Mouse (Mus musculus) heart, postnatal 36 days (tissue): ENCODE data around the gene Ina. TPM values are rescaled to one million over a fixed set of nuclear protein-coding genes. Genes with fewer than 3 reads are reported as not detected.

Experiments
- DNase-seq, 2 experiments: peaks; one replicate each; pipeline ENCODE4 v3.0.0; 2021 to 2022
- intact Hi-C: fragments of 180-260 bp; cut with DNase I; formaldehyde crosslinking; loops from one replicate; pipeline ENCODE4 v1.15.1; 2025
- total RNA-seq, 2 experiments: library from RNA; stranded (reverse); gene quantifications; 2 replicates each; pipeline ENCODE4 v1.2.3; 2021

The Ina gene
- total RNA-seq, 2 experiments from 2014 or later = not detected

GRCm38 (mm10) chr19:47012521-47013130, 1.9 kb upstream of the Ina start:
- no peak for DNase-seq
- intact Hi-C loops = no loop called here

- DNase-seq = no peak
- intact Hi-C loops = no loop called here
Measured at GRCm38 (mm10) chr19:47013340-47014158, 949 bp upstream of the Ina start.

GRCm38 (mm10) chr19:47014159-47014446, 395 bp upstream of the Ina start:
- intact Hi-C loops = no loop called here
- DNase-seq = no peak

GRCm38 (mm10) chr19:47015396-47015795, 898 bp downstream of the Ina start:
- DNase-seq = no peak
- intact Hi-C loops = no loop called here

GRCm38 (mm10) chr19:47015965-47016364, 1.5 kb downstream of the Ina start:
- intact Hi-C loops = no loop called here

GRCm38 (mm10) chr19:47016487-47016886, 2.0 kb downstream of the Ina start:
- intact Hi-C loops = no loop called here
- DNase-seq = peak; percentile 70 to 87

More at GRCm38 (mm10) chr19:47015965-47016364, 1.5 kb downstream of the Ina start:
- DNase-seq = no peak

GRCm38 (mm10) chr19:47017831-47018230, 3.3 kb downstream of the Ina start:
- intact Hi-C loops = no loop called here
- no peak for DNase-seq

GRCm38 (mm10) chr19:47018330-47018729, 3.8 kb downstream of the Ina start:
- DNase-seq = no peak
- intact Hi-C loops = no loop called here

GRCm38 (mm10) chr19:47019326-47019725, 4.8 kb downstream of the Ina start:
- no peak for DNase-seq
- intact Hi-C loops = no loop called here

- intact Hi-C loops = no loop called here
- DNase-seq = no peak
Measured at GRCm38 (mm10) chr19:47022709-47023108, 8.2 kb downstream of the Ina start.

- intact Hi-C loops = no loop called here
- no peak for DNase-seq
Measured at GRCm38 (mm10) chr19:47023546-47023945, 9.0 kb downstream of the Ina start.

- intact Hi-C loops = no loop called here
- DNase-seq = no peak
Measured at GRCm38 (mm10) chr19:47024954-47025353, 10.5 kb downstream of the Ina start.

- no peak for DNase-seq
- intact Hi-C loops = no loop called here
Measured at GRCm38 (mm10) chr19:47026513-47026912, 12.0 kb downstream of the Ina start.

GRCm38 (mm10) chr19:47029796-47030195, 15.3 kb downstream of the Ina start:
- no peak for DNase-seq
- intact Hi-C loops = no loop called here

- DNase-seq = no peak
- intact Hi-C loops = no loop called here
Measured at GRCm38 (mm10) chr19:47031770-47032169, 17.3 kb downstream of the Ina start.

GRCm38 (mm10) chr19:47034916-47035315, 20.4 kb downstream of the Ina start:
- intact Hi-C loops = no loop called here
- DNase-seq = no peak

- intact Hi-C loops = no loop called here
- no peak for DNase-seq
Measured at GRCm38 (mm10) chr19:47036596-47036995, 22.1 kb downstream of the Ina start.

- DNase-seq = no peak
- intact Hi-C loops = no loop called here
Measured at GRCm38 (mm10) chr19:47040720-47041473, 26.4 kb downstream of the Ina start.

GRCm38 (mm10) chr19:47043608-47044007, 29.1 kb downstream of the Ina start:
- no peak for DNase-seq
- intact Hi-C loops = loop anchor here (2.0 kb wide), 1 partner anchor 167 kb away; no protein-coding TSS in a partner anchor

- intact Hi-C loops = no loop called here
Measured at GRCm38 (mm10) chr19:47046343-47046742, 31.8 kb downstream of the Ina start.

GRCm38 (mm10) chr19:47047236-47047833, 32.8 kb downstream of the Ina start:
- no peak for DNase-seq
- intact Hi-C loops = no loop called here

More at GRCm38 (mm10) chr19:47046343-47046742, 31.8 kb downstream of the Ina start:
- no peak for DNase-seq
